Mouse (Mus musculus): ENCODE data around the gene Rps18.

GRCm38 (mm10) chr17:33913264-33913663 lies 42.5 kb downstream of the Rps18 start:
- no peak for TF ChIP-seq USF1 (IDR thresholded peaks at IDR 0.05; ENCODE audit: low read depth)
- no peak for TF ChIP-seq CTCF (IDR thresholded peaks at IDR 0.05; ENCODE audit: control insufficient read depth, insufficient read depth, insufficient read length)
- no peak for TF ChIP-seq MYOD1 (IDR thresholded peaks at IDR 0.05; ENCODE audit: control insufficient read depth, insufficient read length, low read depth)
- no peak for TF ChIP-seq MAX (IDR thresholded peaks at IDR 0.05)

All from C2C12 (cell line).